Mouse (Mus musculus) kidney, embryonic 16.5 days (tissue): ENCODE data around the gene Ryr1. TPM values are rescaled to one million over a fixed set of nuclear protein-coding genes. Genes with fewer than 3 reads are reported as not detected.
A peak's percentile ranks its signal among the peaks of the same experiment; 100 is the strongest.

ENCODE experiments used
- ATAC-seq: fragments of 200-750 bp; cut with Nextera tagmentation; 2 replicates; pipeline ENCODE4 v1.8.0; 2017; ENCODE audit warnings: moderate TSS enrichment; ENCODE audit not compliant: low FRiP score, low TSS enrichment
- H3K27ac ChIP-seq: fragments of 300-500 bp; sonication (generic); 2 replicates; pipeline ENCODE4 v1.5.1; 2014; ENCODE audit warnings: low read length
- H3K27me3 ChIP-seq: fragments of 300-500 bp; sonication (generic); 2 replicates; pipeline ENCODE4 v1.6.1; 2014; ENCODE audit warnings: low read length, control low read depth, mixed read lengths; ENCODE audit not compliant: insufficient read depth
- H3K36me3 ChIP-seq: fragments of 300-500 bp; sonication (generic); 2 replicates; pipeline ENCODE4 v1.6.1; 2014; ENCODE audit warnings: low read length, control low read depth, mixed read lengths; ENCODE audit not compliant: insufficient read depth
- H3K4me1 ChIP-seq: fragments of 300-500 bp; sonication (generic); 2 replicates; pipeline ENCODE4 v1.6.1; 2014; ENCODE audit warnings: low read length, control low read depth, mixed read lengths; ENCODE audit not compliant: insufficient read depth
- H3K4me2 ChIP-seq: fragments of 300-500 bp; sonication (generic); replicated peaks from 2 replicates; pipeline ENCODE4 v1.6.1; 2014; ENCODE audit warnings: low read depth, low read length
- H3K4me3 ChIP-seq: fragments of 300-500 bp; sonication (generic); 2 replicates; pipeline ENCODE4 v1.5.1; 2014; ENCODE audit warnings: mild to moderate bottlenecking, low read length
- H3K9ac ChIP-seq: fragments of 300-500 bp; sonication (generic); replicated peaks from 2 replicates; pipeline ENCODE4 v1.6.1; 2014; ENCODE audit warnings: low read length
- H3K9me3 ChIP-seq: fragments of 300-500 bp; sonication (generic); 2 replicates; pipeline ENCODE4 v1.6.1; 2016; ENCODE audit warnings: low read length, control low read depth
- WGBS: fragments of 180-500 bp; shearing (Covaris S2); extraction: QIAGEN DNeasy Blood & Tissue Kit; methylation state at CpG from one replicate; pipeline ENCODE4 v1.1.7; 2014; 5-methylcytosine and 5-hydroxymethylcytosine counted together
- polyA plus RNA-seq: library from polyadenylated mRNA; unstranded; fragments of >200 nt; fragmentation: Nextera tagmentation; extraction: Ambion mirVana; gene quantifications from 2 replicates; pipeline ENCODE4 v1.2.1, GENCODE M21; 2015

Gene Ryr1
- polyA plus RNA-seq, 1 experiment from 2014 or later = 0.97 TPM

- H3K27me3 ChIP-seq = no peaks in the 10 kb centered on the region
- H3K4me3 ChIP-seq = peak overlapping the region; percentile 88
- peak overlapping the region; percentile 70 for H3K4me2 ChIP-seq
- H3K36me3 ChIP-seq = peaks cover 23% of the 10 kb centered on the region
- peak; percentile 64 for ATAC-seq
- H3K9me3 ChIP-seq = no peaks in the 10 kb centered on the region
- H3K9ac ChIP-seq = peak overlapping the region; percentile 74
- H3K4me1 ChIP-seq = peaks cover 21% of the 10 kb centered on the region
- WGBS = 10% methylated on average over 19 of the region's 19 CpGs
- H3K27ac ChIP-seq = peak overlapping the region; percentile 90
These were observed 142.5 kb downstream of the Ryr1 start for GRCm38 (mm10) chr7:28982274-28983013.

GRCm38 (mm10) chr7:28981651-28982273 is 143.2 kb downstream of the Ryr1 start, which contains the start of the genes Eif3k and Map4k1:
Gene Eif3k (minus strand): TSS chr7:28981864.
Gene Map4k1 (plus strand): TSS chr7:28982050.
- H3K36me3 ChIP-seq = peaks cover 30% of the 10 kb centered on the region
- peak within 1 kb of the TSS; percentile 95 for H3K9ac ChIP-seq
- WGBS = under 1% methylated on average over 36 of the region's 36 CpGs
- H3K4me2 ChIP-seq = peak within 1 kb of the TSS; percentile 99
- peak within 1 kb of the TSS; percentile 88 for H3K4me3 ChIP-seq
- peak; percentile 97 for ATAC-seq
- peaks cover 21% of the 10 kb centered on the region for H3K4me1 ChIP-seq
- no peaks in the 10 kb centered on the region for H3K27me3 ChIP-seq
- no peaks in the 10 kb centered on the region for H3K9me3 ChIP-seq
- peak within 1 kb of the TSS; percentile 90 for H3K27ac ChIP-seq

DNA sequence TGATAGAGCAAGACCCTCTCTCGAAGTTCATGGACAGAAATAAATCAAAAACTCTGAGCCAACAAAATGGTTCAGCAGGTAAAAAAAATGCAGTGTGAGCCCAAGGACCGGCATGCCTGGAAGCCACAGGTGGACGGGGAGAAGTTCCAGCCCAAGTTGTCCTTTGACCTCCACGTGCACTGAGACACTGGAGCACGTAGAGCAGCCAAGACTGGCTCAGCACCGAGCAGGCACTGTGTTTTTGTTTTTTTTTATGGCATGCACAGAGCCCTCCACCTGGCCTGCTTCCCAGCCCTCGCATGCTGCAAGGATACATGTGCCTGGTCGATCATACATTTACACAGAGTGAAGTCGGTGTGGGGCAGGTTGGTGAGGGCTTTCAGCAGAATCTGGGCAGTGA is 147.4 kb downstream of the Ryr1 start:
- peaks cover 49% of the 10 kb centered on the region for H3K36me3 ChIP-seq
- ATAC-seq = no peak

DNA sequence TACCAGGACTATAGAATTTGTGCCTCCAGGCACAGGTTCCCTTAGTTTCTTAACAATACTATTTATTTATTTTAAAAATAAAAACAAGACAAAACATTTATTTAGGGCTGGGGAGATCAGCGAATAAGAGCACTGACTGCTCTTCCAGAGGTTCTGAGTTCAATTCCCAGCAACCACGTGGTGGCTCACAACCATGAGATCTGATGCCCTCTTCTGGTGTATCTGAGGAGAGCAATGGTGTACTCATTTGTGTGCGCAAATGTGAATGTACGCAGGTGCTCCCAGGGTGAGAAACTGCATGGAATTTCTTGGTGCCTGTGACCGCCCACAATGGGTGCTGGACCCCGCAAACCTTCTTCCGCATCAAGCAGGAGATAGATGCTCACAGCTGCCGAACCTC is 152.0 kb downstream of the Ryr1 start:
- Histone ChIP-seq H3K9me3 (no peaks in the 10 kb centered on the region), H3K4me2 (no peak overlapping the region), H3K9ac (no peak overlapping the region), H3K36me3 (peaks cover 48% of the 10 kb centered on the region), H3K4me3 (no peak overlapping the region), H3K4me1 (peaks cover 12% of the 10 kb centered on the region; the same call in 1 of the 2 replicates), H3K27me3 (no peaks in the 10 kb centered on the region), H3K27ac (no peak overlapping the region)
- 83% methylated on average over 8 of the region's 8 CpGs for WGBS
- ATAC-seq = no peak

More for the DNA sequence above, 147.4 kb downstream of the Ryr1 start:
- H3K9me3 ChIP-seq = no peaks in the 10 kb centered on the region
- no peak overlapping the region for H3K4me2 ChIP-seq
- no peak overlapping the region for H3K9ac ChIP-seq
- H3K27me3 ChIP-seq = no peaks in the 10 kb centered on the region
- 83% methylated on average over 9 of the region's 9 CpGs for WGBS
- no peak overlapping the region for H3K27ac ChIP-seq
- no peak overlapping the region for H3K4me3 ChIP-seq
- peaks cover 13% of the 10 kb centered on the region for H3K4me1 ChIP-seq

DNA sequence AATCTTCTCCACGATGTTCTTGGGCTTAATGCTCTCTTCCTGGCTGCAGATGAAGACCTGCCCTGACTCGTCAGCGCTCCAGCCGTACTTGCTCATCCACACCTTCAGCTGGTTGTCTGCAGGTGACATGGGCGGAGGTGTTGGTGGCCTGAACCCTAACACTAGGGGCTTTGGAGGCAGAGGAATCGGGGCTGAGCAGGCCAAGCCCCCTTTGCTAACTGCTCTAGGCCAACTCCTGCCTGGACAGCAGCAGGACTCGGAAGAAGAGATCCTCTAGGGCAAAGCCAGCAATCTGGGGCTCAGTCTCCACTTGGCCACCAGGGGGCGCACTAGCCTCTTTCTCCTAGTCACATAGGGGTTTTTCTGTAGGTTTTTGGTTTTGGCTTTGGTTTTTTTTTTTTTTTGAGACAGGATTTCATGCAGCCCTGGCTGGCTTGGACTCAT is 152.4 kb downstream of the Ryr1 start:
- H3K36me3 ChIP-seq = peaks cover 43% of the 10 kb centered on the region
- no peak overlapping the region for H3K4me2 ChIP-seq
- H3K9me3 ChIP-seq = no peaks in the 10 kb centered on the region
- ATAC-seq = no peak
- H3K9ac ChIP-seq = no peak overlapping the region
- peaks cover 12% of the 10 kb centered on the region; the same call in 1 of the 2 replicates for H3K4me1 ChIP-seq
- H3K27me3 ChIP-seq = no peaks in the 10 kb centered on the region
- 73% methylated on average over 8 of the region's 8 CpGs for WGBS
- H3K4me3 ChIP-seq = no peak overlapping the region
- no peak overlapping the region for H3K27ac ChIP-seq

DNA sequence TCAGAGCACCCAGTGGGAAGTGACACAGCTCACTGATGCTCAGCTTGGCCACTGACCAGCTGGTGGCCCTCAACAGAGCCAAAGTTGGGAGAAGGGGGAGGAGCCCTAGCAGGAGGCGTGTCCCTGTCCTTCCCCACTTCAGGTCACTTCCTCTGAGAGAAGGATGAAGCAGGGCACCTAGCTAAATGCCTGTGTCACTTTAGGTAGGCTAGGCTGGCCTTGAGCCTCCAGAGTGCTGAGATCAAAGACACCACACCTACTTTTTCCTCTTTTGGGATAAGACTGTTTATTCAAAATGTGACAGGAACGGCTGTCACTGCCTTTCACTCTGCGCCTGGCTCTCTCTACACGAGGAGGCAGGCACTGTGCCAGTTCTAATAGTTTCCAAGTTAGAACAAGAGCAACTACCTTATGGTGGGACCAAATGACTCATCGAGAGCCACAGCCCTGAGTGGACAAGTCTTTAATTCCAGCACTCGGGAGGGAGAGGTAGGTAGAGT is 153.2 kb downstream of the Ryr1 start:
- Histone ChIP-seq H3K4me1 (peaks cover 12% of the 10 kb centered on the region; the same call in 1 of the 2 replicates), H3K9ac (no peak overlapping the region), H3K27me3 (no peaks in the 10 kb centered on the region), H3K9me3 (no peaks in the 10 kb centered on the region), H3K27ac (no peak overlapping the region), H3K4me2 (no peak overlapping the region), H3K4me3 (no peak overlapping the region), H3K36me3 (peaks cover 36% of the 10 kb centered on the region)
- peak; percentile 3; the same call in 1 of the 2 replicates for ATAC-seq
- 79% methylated on average over 6 of the region's 6 CpGs for WGBS

DNA sequence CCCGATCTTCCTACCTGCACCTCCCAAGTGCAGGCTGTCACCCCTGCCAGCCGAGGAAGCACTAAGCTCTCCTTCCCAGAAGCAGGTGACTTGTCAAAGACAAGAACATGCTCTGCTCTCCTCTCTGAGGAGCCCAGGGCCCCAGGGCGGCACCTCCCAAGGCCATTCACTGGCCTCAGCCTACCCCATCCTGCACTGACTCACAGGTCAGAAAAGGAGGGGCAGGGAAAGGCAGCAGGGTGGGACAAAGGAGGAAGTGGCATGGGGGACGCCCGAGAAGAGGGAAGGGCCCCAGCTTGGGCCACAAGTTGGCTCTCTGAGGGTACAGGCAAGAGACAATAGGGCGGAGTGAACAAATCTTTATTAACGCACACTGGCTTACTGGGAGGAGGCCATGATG is 153.9 kb downstream of the Ryr1 start:
- WGBS = 80% methylated on average over 7 of the region's 7 CpGs
- no peak overlapping the region for H3K4me3 ChIP-seq
- H3K4me2 ChIP-seq = no peak overlapping the region
- ATAC-seq = no peak
- peaks cover 12% of the 10 kb centered on the region; the same call in 1 of the 2 replicates for H3K4me1 ChIP-seq
- H3K9ac ChIP-seq = 0 out of 2 replicates have a peak overlapping the region, but pooled peaks have one; percentile 35
- no peaks in the 10 kb centered on the region for H3K9me3 ChIP-seq
- peaks cover 33% of the 10 kb centered on the region for H3K36me3 ChIP-seq
- H3K27me3 ChIP-seq = no peaks in the 10 kb centered on the region
- no peak overlapping the region; the same call in 1 of the 2 replicates for H3K27ac ChIP-seq

- peaks cover 12% of the 10 kb centered on the region; the same call in 1 of the 2 replicates for H3K4me1 ChIP-seq
- no peaks in the 10 kb centered on the region for H3K9me3 ChIP-seq
- ATAC-seq = peak; percentile 72
- no peak overlapping the region for H3K4me2 ChIP-seq
- no peak overlapping the region for H3K4me3 ChIP-seq
- peaks cover 33% of the 10 kb centered on the region for H3K36me3 ChIP-seq
- WGBS = 23% methylated on average over 12 of the region's 12 CpGs
- H3K27me3 ChIP-seq = no peaks in the 10 kb centered on the region
- H3K27ac ChIP-seq = peak overlapping the region; percentile 75
- no peak overlapping the region; the same call in 1 of the 2 replicates for H3K9ac ChIP-seq
These were observed 155.1 kb downstream of the Ryr1 start for GRCm38 (mm10) chr7:28969672-28970394.

DNA sequence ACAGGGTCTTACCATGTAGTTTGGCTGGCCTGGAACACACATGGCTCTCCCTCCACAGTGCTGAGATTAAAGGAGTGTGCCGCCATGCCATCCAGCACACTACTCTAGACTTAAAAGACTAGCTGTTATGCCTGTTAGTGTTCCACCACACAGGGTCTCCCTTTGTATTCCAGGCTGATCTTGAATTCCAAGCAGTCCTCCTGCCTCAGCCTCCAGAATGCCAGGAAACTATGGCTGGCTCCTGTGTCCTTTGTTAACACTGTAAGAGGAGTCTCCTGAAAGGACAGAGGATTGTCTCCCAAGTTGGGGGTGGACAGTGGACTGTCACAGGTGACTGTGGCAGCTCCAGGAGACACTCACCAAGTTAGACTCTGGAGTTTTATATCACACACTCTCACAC is 155.7 kb downstream of the Ryr1 start:
- H3K9ac ChIP-seq = no peak overlapping the region
- peaks cover 30% of the 10 kb centered on the region for H3K36me3 ChIP-seq
- no peaks in the 10 kb centered on the region for H3K27me3 ChIP-seq
- H3K4me2 ChIP-seq = no peak overlapping the region
- 100% methylated on average over 1 of the region's 1 CpGs for WGBS
- H3K4me1 ChIP-seq = peaks cover 12% of the 10 kb centered on the region; the same call in 1 of the 2 replicates
- 0 out of 2 replicates have a peak overlapping the region, but pooled peaks have one; percentile 35 for H3K27ac ChIP-seq
- ATAC-seq = no peak
- no peak overlapping the region for H3K4me3 ChIP-seq
- no peaks in the 10 kb centered on the region for H3K9me3 ChIP-seq
